Mouse (Mus musculus) megakaryocyte, embryonic 14.5 days (primary cell): ENCODE data around the gene Slc4a10.

Experiments used
- FLI1 ChIP-seq: IDR thresholded peaks from 2 replicates; pipeline ENCODE4 v1.6.1; 2012; ENCODE audit warnings: low read length, inconsistent platforms, mixed read lengths
- GATA1 ChIP-seq: IDR thresholded peaks from 3 replicates; pipeline ENCODE4 v1.6.1; 2012; ENCODE audit warnings: mixed read lengths, low read length, inconsistent platforms, borderline replicate concordance

DNA sequence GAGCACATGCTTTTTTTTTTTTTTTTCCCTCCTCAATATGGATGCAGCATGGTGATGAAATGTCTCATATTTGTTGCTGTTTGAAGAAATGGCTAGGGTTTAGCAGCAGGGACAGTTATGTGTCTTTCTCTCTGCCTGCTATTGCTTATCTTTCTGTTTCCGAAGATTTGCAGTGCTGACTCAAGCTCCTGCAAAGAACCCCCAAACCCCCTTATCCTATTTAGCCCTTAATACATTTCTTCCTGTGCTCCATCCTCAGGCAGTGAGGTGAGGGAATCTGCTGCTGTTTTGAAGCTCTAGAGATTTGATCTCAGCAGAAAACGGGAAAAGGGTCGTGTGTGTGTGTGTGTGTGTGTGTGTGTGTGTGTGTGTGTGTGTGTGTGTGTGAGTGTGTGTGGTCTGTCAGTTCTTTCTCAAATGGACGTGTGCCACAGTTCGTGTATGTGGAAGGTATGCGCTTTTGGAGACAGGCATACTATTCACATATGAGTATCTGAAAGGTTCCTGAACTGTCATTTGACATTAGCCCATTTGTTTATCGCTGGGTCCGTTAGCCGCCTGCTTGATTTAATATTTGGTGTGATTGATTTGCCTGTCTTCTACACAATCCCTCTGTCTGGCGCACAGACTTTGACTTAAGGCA, 720 bp downstream of the Slc4a10 start:
- no peak for TF ChIP-seq FLI1
- no peak for TF ChIP-seq GATA1
